In genomic region chr17:45474669-45475465, GRCm38 (mm10) we compare ENCODE assay signal across 8 mouse cellular contexts. TPM values are rescaled to one million over a fixed set of nuclear protein-coding genes. Genes with fewer than 3 reads are reported as not detected.
DNase-seq lines count a peak whose midpoint lies in the region; ATAC-seq and TF ChIP-seq lines count a peak whose summit lies in the region.

Gene Spats1, minus strand, starts transcription at chr17:45475415.

- H3K9ac ChIP-seq in heart, adult 2 months (ENCODE audit: low read depth, low read length) = no peak within 1 kb of the TSS
- H3K9ac ChIP-seq in limb, embryonic 12.5 days (replicated peaks) = peak within 1 kb of the TSS; percentile 42; the same call in 1 of the 2 replicates
- H3K9ac ChIP-seq in midbrain, embryonic 14.5 days (replicated peaks; ENCODE audit: low read length) = peak within 1 kb of the TSS; percentile 46

- no peaks in the 10 kb centered on the region for H3K27me3 ChIP-seq in heart, adult 2 months (ENCODE audit: control insufficient read depth, insufficient read depth, low read length)
- H3K27me3 ChIP-seq in limb, embryonic 12.5 days = peaks cover 49% of the 10 kb centered on the region
- H3K27me3 ChIP-seq in midbrain, embryonic 14.5 days (ENCODE audit: control insufficient read depth, insufficient read depth, low read length) = no peaks in the 10 kb centered on the region; the same call in 1 of the 2 replicates

- H3K79me2 ChIP-seq in heart, adult 2 months (replicated peaks; ENCODE audit: control insufficient read depth, insufficient read depth, low read length) = no peaks in the 10 kb centered on the region

- TF ChIP-seq EP300 in heart, adult 2 months (IDR thresholded peaks at IDR 0.05; ENCODE audit: insufficient read depth, low read depth, low read length) = no peak

- H3K4me1 ChIP-seq in heart, adult 2 months (ENCODE audit: control insufficient read depth, insufficient read depth, low read length) = peaks cover 1% of the 10 kb centered on the region
- H3K4me1 ChIP-seq in limb, embryonic 12.5 days (replicated peaks) = peaks cover 11% of the 10 kb centered on the region; the same call in 1 of the 2 replicates
- peaks cover 10% of the 10 kb centered on the region; the same call in 1 of the 2 replicates for H3K4me1 ChIP-seq in midbrain, embryonic 14.5 days (ENCODE audit: control insufficient read depth, insufficient read depth, low read length)

- DNase-seq in 416B (ENCODE audit: low read depth) = peak; percentile 32
- DNase-seq in adrenal gland, postnatal 10 days = peak; percentile 71
- DNase-seq in embryo, embryonic 9.5 days (ENCODE audit: extremely low spot score) = peak; percentile 45
- peak; percentile 51 to 62 for DNase-seq in heart, adult 2 months
- peak; percentile 16 to 25 for DNase-seq in kidney, adult 8-10 months
- peak; percentile 87 for DNase-seq in midbrain, embryonic 14.5 days
- peak; percentile 29 to 30 for DNase-seq in spleen, postnatal 36 days (ENCODE audit: low spot score in 2 of 2)

- TF ChIP-seq POLR2A in heart, adult 2 months (IDR thresholded peaks at IDR 0.05; ENCODE audit: insufficient read depth, low read depth, low read length) = no peak

- ATAC-seq in limb, embryonic 12.5 days (ENCODE audit: insufficient number of reproducible peaks, insufficient read depth, low FRiP score, low TSS enrichment, low read depth) = peak; percentile 40; the same call in 1 of the 2 replicates
- ATAC-seq in midbrain, embryonic 14.5 days (ENCODE audit: low FRiP score, low TSS enrichment) = peak; percentile 78

- intact Hi-C loops in heart, adult 2 months (cut with DNase I) = no loop called here

- H3K9me3 ChIP-seq in limb, embryonic 12.5 days = no peaks in the 10 kb centered on the region
- no peaks in the 10 kb centered on the region for H3K9me3 ChIP-seq in midbrain, embryonic 14.5 days (ENCODE audit: control insufficient read depth, low read length)

- no peak for TF ChIP-seq CTCF in heart, adult 2 months (IDR thresholded peaks at IDR 0.05)

- no peaks in the 10 kb centered on the region for H3K36me3 ChIP-seq in heart, adult 2 months (ENCODE audit: control insufficient read depth, insufficient read depth, low read length)
- no peaks in the 10 kb centered on the region for H3K36me3 ChIP-seq in limb, embryonic 12.5 days
- H3K36me3 ChIP-seq in midbrain, embryonic 14.5 days (ENCODE audit: control insufficient read depth, insufficient read depth, low read length) = no peaks in the 10 kb centered on the region

- H3K4me3 ChIP-seq in heart, adult 2 months = peak within 1 kb of the TSS; percentile 48
- H3K4me3 ChIP-seq in limb, embryonic 12.5 days (replicated peaks) = peak within 1 kb of the TSS; percentile 46
- H3K4me3 ChIP-seq in midbrain, embryonic 14.5 days (replicated peaks; ENCODE audit: low read depth, low read length) = peak within 1 kb of the TSS; percentile 33

- H3K27ac ChIP-seq in heart, adult 2 months = no peak within 1 kb of the TSS
- H3K27ac ChIP-seq in limb, embryonic 12.5 days = no peak within 1 kb of the TSS
- peak within 1 kb of the TSS; percentile 66 for H3K27ac ChIP-seq in midbrain, embryonic 14.5 days (replicated peaks; ENCODE audit: low read depth, low read length)

- 2% methylated on average over 30 of the region's 30 CpGs for WGBS in heart, adult 2 months
- WGBS in limb, embryonic 12.5 days = 7% methylated on average over 30 of the region's 30 CpGs
- 5% methylated on average over 30 of the region's 30 CpGs for WGBS in midbrain, embryonic 14.5 days

- H3K4me2 ChIP-seq in limb, embryonic 12.5 days = peak within 1 kb of the TSS; percentile 69
- peak within 1 kb of the TSS; percentile 69 for H3K4me2 ChIP-seq in midbrain, embryonic 14.5 days (ENCODE audit: low read length)

RNA-seq across cellular contexts. Expression of gene Spats1, which starts in this region (rescaled TPM):
- under 1 TPM in 1 of 2 experiments, not detected in 1; 0.48 TPM for total RNA-seq in adrenal gland, postnatal 10 days (2021)
- total RNA-seq in heart, adult 2 months (2021) = under 1 TPM in 1 of 2 experiments, not detected in 1; 0.16 TPM
- polyA plus RNA-seq in heart, adult 2 months (2012; rRNA removed) = 0.38 TPM in 1 of 2 replicates, not detected in the other
- 0.83 and 1.1 TPM in 2 replicates for polyA plus RNA-seq in limb, embryonic 12.5 days (2016; fragmentation: Nextera tagmentation; extraction: Ambion mirVana)
- polyA plus RNA-seq in midbrain, embryonic 14.5 days (2014; fragmentation: Nextera tagmentation; extraction: Ambion mirVana) = 2.1 and 3.1 TPM in 2 replicates

Comparison
In these comparisons a context has a peak if more than half of its experiments do, and no peak if none do; other contexts are left out.
1. Peak in DNase-seq in adrenal gland, postnatal 10 days; RNA of the gene not detected or under 1 TPM.
2. Peak in DNase-seq and H3K4me3 ChIP-seq in heart, adult 2 months; RNA of the gene not detected or under 1 TPM.
3. DNase-seq: peak in every context shown above with its lines; median percentile 87 in midbrain, embryonic 14.5 days; 71 in adrenal gland, postnatal 10 days; 56 in heart, adult 2 months; 45 in embryo, embryonic 9.5 days; 32 in 416B; 30 in spleen, postnatal 36 days; 20 in kidney, adult 8-10 months.